Mouse (Mus musculus) heart, adult 9 months (tissue): ENCODE measurements around the gene Tmprss9.

Experiments
- DNase-seq, 2 experiments: peaks; one replicate each; pipeline ENCODE4 v3.0.0; 2022; ENCODE audit warnings: low spot score in 2 of 2

Tmprss9 gene

DNA sequence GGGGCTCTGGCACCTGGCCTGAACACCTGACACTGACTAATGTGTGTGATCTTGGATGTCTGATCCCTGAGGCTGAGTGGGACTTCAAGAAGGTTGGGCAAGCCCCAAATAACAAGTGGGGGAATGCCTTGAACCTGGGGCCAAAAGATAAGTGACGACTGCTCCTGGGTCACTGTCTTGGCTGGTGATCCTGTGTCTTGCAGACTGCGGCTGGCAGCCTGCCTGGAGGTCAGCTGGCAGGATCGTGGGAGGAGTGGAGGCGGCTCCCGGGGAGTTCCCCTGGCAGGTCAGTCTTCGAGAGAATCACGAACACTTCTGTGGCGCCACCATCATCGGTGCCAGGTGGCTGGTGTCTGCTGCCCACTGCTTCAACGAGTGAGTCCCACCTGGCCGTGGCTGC is 15.5 kb downstream of the Tmprss9 start:
- peak; percentile 58 to 78 for DNase-seq

DNA sequence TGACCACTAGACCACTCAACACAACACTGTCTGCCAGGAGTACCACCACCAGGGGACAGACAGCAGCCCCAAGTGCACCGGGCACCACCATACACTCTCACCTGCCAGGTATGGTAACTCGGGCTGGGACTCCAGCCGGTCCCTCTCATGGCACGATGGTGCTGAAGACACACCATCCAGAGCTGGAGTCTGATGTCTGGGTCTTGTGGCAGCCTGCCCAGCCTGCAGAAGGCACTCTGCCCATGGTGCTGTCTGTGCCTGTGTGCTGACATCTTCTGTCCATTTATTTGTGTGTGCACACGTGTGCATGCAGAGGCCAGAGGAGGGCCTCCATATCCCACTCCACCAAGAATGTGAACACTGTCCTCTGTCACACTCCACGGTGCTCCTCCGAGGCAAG is 23.5 kb downstream of the Tmprss9 start:
- DNase-seq, result no peak

DNA sequence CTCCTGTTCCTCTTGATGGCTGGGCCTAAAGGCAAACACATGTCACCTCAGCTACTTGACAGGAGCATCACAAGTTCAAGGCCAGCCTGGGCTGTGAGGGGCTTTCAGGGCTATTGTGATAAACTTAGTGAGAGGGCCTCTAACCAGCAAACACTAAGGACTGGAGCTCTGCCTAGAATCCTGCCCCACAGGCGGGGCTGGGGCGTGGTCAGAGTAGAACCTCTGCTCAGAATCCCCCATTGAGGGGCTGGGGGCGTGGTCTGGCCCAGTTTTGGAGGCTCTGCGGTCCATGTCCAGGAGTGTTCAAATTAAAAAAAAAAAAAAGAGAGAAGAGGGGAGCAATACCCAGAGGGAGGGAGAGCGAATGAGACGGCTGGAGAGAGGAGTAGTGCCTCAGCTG is 24.0 kb downstream of the Tmprss9 start:
- DNase-seq, result no peak

DNA sequence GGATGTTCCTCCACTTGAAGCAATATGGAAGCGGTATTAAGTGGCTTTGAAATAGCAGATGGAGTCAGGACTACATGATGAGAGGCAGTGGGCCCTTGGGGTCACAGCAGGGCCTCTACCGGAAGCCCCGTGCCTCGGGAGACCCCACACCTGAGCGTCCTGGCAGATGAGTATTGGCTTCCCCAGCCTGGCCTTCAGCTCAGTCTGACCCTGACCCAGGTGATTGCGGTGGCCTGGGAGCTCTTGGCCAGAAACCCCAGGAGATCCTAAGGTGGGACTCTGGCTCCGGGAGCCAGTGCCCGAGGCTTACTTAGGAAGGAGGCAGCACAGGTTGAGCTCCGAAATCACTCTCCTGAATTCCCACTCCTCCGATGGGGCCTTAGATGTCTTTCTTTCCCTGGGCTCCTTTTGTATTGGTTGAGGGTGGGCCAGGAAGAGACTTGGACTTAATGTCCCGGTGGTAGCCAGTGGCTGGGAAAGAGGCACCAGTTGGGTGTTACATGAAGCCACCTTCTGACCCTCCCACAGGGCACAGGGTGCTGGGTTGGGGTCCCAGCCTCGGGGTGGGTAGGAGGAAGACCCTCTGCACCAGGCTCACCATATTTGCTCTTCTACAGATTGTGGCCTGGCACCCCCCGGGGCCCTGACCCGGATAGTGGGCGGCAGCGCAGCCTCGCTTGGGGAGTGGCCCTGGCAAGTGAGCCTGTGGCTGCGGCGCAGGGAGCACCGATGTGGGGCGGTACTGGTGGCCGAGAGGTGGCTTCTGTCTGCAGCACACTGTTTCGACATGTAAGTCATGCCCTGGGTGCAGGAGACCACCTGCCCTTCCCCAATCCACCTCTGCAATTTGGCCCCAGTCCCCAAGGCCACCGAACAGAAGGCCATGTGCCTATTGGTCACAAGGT is 25.2 kb downstream of the Tmprss9 start:
- no peak for DNase-seq

DNA sequence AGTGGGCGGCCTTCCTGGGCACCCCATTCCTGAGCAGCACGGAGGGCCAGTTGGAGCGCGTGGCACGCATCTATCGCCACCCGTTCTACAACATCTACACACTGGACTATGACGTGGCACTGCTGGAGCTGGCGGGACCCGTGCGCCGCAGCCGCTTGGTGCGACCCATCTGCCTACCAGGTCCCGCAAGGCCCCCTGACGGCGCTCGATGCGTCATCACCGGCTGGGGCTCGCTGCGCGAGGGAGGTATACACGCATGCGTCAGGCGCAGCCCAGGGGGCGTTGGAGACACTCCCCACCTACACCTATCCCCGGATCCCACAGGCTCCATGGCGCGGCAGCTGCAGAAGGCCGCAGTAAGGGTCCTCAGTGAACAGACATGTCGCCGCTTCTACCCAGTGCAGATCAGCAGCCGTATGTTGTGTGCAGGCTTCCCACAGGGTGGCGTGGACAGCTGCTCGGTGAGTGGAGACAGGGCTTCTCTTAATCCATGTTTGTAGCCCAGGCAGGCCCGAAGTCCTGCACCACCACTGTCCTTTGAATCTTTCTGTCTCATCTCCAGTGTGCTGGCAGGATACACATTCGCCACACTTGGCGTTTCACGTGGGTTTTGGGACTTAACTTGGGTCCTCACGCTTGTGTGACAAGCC is 26.3 kb downstream of the Tmprss9 start:
- no peak for DNase-seq

DNA sequence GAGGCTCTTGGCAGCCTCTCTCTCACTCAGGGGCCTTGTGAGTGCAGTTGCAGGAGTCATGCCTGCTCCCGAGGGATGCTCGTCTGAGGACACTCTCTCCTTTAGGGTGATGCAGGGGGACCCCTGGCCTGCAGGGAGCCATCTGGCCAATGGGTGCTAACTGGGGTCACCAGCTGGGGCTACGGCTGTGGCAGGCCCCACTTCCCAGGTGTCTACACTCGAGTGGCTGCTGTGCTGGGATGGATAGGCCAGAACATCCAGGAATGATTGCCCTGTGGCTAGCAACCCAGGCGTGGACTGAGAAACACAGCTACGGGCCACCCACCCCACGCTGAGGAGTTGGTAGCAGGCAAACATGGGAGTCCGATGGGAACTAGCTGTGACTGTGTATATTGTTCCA is 27.4 kb downstream of the Tmprss9 start:
- no peak for DNase-seq

DNA sequence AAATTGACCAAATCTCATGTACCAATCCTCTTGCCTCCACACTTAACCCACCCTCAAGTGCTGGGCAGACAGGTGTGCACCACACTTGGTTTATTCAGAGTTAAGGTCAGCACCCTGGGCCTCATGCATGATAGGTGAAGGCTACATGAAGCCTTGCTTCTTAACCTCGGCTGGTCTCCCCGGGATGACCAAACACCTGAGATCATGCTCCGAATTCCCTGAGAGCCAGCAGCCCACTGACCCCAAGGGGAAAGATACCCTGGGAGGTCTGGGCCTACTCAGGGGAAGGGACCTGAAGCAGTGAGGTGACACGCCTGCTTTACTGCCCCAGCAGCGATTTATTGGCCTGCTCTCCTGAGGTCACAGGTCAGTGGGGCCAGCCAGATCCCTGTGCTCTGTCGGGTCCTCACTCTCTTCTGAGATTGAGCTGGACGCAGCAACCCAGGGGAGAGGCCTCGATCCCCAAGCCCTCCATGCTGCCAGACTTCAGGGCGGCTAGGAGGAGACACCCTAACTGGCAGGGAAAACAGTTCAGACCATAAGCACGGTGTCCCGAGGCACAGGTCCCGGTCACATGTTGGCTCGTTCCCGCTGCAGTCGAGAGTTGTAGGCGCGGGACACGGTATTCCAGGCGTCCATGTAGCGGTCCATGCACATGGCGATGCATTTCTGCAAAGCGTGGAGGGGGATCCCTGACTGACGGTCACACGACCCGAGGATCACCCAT is 28.1 kb downstream of the Tmprss9 start:
- no peak for DNase-seq

DNA sequence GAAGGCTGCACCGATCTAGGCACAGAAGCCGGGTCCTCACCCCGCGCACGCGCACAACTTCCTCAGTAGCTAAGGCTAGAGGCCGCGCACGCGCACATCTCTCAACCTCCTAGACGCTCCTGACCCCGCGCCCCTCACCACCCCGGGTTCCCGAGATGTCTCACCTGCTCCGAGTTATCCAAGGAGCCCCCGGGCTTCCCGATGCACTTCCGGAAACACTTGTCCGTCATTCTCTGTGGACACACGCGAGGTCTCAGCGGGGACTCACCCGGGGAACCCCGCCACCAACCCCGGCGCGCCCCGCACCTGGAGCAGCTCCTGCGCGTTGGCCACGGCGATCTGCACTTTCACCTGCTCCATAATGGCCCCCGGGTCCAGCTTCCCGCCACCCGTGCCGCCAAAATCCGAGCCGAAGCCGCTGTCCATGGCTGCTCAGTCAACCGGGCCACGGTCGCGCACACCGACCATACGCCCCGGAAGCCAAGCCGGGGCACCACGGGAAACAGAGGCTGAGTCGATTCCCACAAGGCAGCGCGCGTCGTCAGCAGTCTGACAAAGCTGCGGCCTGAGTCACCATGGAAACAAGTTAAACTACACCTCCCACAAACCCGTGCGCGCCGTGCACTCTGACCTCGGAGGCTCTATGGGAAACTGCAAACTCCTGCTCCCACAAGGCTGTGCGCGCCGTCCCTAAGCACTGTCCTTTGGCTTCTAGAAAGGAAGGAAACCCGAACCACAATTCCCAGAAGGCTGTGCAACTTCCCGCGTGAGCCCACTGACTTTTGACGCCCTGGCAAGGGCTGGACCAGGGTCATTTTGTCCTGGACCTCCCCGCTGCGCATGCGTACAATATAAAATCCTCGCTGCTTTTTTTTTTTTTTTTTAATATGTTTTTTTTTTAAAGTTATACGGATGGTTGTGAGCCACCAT is 28.9 kb downstream of the Tmprss9 start, which contains the start of gene Timm13:
TSS of gene Timm13 (minus strand) at position 652 of the 930 bp plus-strand sequence.
- peak; percentile 99 to 100 for DNase-seq

DNA sequence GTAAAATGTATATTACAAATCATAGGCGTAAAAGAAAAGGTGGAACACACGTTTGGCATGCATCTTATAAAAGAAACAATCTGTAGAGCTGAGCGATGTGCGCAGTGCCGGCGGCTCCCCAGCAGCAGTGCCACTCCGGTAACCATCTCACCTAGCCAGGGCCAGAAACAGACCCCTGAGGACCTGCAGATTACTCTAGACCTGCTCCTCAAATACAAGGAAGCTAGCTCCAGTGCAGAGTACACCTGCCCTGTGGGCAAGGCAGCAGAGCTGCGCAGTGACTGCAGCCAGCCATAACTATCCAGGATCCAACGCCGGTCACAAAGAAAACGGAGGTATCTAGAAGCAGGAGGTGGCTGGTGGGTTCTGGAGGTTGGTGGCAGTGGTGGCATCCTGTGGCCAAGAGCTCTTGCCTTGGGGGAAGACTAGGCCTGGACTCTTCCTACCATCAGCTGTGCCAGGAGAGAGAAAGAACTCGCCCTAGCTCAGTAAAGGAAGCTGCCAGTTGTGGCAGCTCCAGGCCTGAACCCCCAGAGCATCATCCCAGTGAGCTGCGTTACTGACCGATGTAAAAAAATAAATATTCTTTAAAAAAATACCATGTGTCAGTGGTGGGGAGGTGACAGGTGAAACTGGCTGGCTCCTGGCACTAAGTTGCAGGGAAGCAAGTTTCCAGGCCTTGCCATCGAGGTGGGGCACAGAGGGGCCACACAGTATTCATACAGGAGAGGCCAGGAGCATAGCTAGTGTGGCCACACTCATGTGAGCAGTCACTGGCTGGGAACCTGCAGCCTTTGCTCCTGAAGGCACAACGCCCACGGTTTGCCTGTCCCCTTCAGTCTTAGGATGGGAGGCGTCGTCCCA is 30.0 kb downstream of the Tmprss9 start:
- peak in 1 of 2 experiments; percentile 45 for DNase-seq

DNA sequence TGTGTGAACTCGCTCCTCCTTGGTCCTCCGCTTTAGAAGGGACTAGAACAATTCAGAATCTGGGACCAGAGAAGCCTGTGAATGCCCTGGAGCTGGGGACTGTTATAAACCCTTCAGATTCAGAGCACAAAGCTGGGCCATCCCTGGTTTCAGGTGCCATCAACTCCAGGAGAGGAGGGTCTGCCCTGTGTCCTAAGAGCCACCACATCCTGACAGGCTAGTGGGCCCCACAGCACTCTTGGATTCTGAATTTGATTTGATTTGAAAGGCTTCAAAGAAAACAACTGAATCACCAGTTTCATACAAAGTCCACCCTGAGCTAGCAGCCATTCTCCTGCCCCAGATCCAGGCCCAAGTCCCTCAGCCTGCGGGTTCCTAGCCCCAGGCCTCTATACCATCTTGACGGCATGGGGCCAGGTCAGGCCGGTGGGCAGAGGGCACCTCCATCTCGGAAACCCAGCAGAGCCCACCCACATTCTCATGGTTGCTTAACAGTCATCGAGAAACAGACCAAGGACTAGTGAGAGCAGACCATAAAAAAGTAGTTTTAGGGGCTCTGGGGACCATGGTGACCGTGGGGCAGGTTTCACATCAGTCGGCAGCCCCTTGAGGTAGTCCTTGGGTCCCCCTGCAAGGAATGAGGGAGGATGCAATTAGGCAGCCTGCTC is 30.8 kb downstream of the Tmprss9 start:
- DNase-seq, result no peak

DNA sequence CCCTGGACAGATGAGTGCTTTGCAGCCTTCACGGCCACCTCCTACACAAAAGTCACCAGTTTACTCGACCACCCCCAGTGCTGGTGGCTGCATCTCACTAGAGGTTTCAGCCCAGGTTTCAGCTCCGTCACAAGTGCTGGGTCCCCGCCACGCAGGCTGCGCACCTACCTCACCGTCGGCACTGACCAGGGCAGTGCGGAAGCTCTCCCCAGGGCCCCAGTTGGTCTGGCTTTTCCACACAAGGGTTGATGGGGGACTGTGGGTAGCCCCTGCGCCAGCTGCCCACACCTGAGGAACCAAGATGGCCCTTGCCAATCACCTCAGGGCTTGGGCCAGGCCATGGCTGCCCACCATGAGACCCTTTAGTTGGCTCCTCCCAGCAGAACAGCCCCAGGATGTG is 31.6 kb downstream of the Tmprss9 start:
- DNase-seq, result no peak

DNA sequence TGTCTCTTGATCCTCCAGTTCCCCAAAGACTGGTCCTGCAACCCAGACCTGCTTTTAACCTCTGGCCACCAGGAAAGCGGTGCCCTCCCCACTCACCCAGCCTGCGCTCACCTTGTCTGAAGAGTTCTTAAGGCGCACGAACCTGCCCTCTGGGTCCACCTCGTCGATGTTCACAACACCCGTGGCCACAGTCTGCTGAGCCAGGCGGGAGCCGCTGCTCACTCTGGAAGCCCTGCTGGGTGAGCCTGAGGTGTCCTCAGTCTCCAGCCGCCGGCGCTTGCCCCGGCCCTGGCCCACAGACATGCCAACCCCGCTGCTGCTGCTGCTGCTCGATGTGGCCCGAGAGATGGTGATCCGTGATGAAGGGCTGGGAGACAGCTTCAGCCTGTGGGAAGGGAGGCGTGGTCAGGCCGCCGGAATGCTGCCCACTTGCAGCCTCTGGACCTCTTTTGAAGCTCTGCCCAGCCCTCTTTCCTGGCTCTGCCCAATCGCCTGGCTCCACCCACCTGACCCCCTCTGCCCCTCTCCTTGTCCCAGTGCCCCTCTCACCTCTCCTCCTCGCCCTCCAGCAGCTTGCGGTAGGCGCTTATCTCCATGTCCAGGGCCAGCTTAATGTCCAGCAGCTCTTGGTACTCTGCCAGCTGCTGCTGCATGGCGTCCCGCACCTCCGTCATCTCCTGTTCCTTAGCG is 32.5 kb downstream of the Tmprss9 start:
- no peak for DNase-seq

DNA sequence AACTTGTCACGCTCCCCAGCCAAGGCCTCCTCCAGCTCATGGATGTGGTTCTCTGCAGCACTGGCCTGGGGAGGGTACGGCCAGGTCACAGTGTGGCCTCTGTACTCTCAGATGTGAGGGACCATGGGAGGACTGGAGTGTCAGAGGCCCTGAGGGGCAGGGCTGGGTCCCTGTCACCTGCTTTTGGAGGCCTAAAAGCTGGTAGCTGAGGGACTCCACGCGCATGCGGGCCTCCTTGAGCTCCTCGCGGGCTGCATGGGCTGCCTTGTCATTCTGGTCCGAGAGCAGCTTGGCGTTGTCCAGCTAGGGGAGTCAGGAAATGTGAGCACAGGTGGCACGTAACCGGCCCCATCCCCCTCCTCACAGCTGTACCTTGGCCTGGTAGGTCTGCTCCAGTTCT is 33.1 kb downstream of the Tmprss9 start:
- no peak for DNase-seq

DNA sequence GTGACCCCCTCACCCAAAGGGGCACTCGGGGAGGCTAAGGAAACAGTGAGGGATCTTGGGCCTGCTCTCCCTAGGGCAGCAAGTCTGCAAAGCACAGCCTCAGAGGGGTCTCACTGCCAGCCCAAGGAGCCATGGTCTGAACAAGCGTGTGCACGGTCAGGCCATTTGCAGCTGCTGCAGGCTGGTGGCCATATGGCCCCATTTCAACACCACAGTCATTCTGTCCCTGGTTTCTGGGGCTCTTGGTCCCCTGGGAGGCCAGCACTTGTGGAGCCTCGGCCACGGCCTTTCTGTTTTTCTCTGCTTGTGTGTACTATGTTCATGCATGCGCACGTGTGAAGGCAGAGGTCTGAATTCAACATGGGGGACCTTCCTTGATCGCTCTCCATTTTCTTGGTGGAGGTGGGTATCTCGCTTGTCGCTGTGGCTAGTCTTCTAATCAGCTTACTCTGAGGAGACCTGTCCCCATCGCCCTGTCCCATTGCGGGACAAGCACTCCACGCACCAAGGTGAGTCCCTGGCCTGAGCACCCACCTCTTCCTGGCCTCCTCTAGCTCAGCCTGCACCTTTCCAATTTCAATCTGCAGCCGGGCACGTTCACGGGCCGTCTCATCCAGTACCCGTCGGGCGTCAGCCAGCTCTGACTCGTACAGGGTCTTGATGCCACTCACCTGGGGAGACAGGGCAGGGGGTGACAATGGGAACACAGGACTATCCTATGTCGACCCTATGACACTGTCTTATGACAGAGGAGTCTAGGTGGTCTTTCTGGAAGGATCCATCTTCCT is 37.9 kb downstream of the Tmprss9 start:
- no peak for DNase-seq

DNA sequence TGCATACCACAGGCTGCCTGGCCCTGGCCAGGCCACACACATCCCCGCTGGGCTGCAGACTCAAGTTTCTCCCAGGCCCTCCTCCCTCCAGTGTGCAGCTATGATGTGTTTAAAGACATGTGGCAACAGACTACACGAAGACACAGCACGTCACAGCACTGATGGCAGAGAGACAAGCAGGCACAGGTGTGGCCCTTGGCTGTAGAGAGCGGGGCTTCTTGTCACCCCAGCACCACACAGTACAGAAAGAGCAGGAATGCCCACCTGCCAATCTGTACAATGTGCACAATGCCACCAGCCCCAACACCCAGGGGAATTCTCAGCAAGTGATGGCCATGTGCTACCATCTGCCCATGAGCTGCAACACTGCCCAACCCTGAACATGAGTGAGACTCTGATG is 39.7 kb downstream of the Tmprss9 start:
- no peak for DNase-seq

DNA sequence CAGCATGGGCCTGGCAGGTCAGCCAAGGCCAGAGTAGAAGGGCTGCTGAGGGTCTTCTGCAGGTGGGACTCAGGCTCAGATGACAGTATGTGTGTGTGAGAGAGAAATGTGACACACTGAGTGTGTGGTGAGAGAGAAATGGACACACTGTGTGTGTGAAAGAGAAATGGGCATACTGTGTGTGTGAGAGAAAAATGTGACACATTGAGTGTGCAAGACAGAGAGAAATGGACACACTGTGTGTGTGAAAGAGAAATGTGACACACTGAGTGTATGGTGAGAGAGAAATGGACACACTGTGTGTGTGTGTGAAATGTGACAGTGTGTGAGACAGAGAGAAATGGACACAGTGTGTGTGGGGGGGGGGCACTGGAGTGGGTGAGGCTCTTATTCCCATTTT is 40.2 kb downstream of the Tmprss9 start:
- no peak for DNase-seq

DNA sequence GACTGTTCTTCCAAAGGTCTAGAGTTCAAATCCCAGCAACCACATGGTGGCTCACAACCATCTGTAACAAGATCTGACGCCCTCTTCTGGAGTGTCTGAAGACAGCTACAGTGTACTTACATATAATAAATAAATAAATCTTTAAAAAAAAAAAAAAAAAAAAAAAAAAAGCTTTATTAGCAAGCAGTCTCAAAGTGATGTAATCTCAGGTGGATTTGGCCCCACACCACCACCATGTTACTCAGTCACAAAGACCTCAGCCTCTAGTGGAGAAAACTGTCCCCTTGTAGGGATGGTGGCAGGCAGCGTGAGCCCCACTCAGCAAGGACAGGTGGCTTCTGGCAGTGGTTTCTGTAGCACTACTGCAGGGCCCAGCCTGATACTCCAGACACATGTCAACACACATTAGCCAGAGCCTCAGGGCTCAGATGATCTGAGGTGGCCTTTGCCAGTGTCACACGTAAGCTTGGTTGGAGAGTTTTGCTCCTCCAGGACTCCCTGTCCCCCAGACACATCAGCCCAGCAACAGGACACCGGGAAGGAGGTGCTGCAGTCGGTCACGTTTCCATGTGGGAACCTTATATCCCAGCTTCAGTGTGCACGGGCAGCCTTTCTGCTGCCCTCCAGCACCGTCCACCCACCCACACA is 41.8 kb downstream of the Tmprss9 start:
- DNase-seq, result no peak

DNA sequence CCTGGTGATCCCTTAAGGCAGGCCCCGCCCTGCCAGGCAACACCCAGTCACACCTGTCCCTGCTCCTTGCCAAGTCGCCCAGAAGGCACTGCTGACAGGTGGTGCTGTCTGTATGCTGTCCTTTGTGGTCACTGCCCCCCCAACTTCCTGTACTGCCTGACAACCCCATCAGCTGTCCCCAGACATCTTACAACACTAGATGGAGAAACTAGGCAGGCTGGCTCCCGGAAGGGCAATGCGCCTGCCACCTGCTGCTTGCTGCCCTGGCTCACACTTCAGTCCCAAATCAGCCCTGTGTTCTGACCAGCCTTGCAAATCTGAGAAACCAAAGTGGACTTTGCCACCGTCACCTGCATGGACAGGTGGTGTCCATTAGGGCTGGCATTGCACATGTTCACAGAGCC is 42.6 kb downstream of the Tmprss9 start:
- no peak for DNase-seq
